Mouse (Mus musculus) neural tube, embryonic 13.5 days (tissue): ENCODE measurements at regions not wholly inside any gene's neighbourhood (a gene's known extent, or its start where the extent isn't known, plus 50 kb on each side); places are given as distances from the start of the nearest gene placed in this dataset.

Source experiments
- ATAC-seq: fragments of 200-750 bp; cut with Nextera tagmentation; 2 replicates; pipeline ENCODE4 v1.8.0; 2017; ENCODE audit warnings: low read depth, mild to moderate bottlenecking, moderate TSS enrichment, moderate library complexity
- H3K27ac ChIP-seq: fragments of 300-500 bp; sonication (generic); replicated peaks from 2 replicates; pipeline ENCODE4 v1.5.1; 2015; ENCODE audit warnings: moderate library complexity, mild to moderate bottlenecking, inconsistent platforms
- H3K27me3 ChIP-seq: fragments of 300-500 bp; sonication (generic); 2 replicates; pipeline ENCODE4 v1.6.1; 2015; ENCODE audit warnings: mild to moderate bottlenecking, inconsistent platforms
- H3K36me3 ChIP-seq: fragments of 300-500 bp; sonication (generic); 2 replicates; pipeline ENCODE4 v1.6.1; 2015; ENCODE audit warnings: mild to moderate bottlenecking, inconsistent platforms
- H3K4me1 ChIP-seq: fragments of 300-500 bp; sonication (generic); replicated peaks from 2 replicates; pipeline ENCODE4 v1.6.1; 2015; ENCODE audit warnings: inconsistent platforms
- H3K4me2 ChIP-seq: fragments of 300-500 bp; sonication (generic); 2 replicates; pipeline ENCODE4 v1.6.1; 2015; ENCODE audit warnings: inconsistent platforms, mild to moderate bottlenecking, moderate library complexity
- H3K4me3 ChIP-seq: fragments of 300-500 bp; sonication (generic); 2 replicates; pipeline ENCODE4 v1.5.1; 2015; ENCODE audit warnings: mild to moderate bottlenecking, inconsistent platforms
- H3K9ac ChIP-seq: fragments of 300-500 bp; sonication (generic); 2 replicates; pipeline ENCODE4 v1.6.1; 2015; ENCODE audit warnings: moderate library complexity, mild to moderate bottlenecking, inconsistent platforms
- H3K9me3 ChIP-seq: fragments of 300-500 bp; sonication (generic); 2 replicates; pipeline ENCODE4 v1.6.1; 2016; ENCODE audit warnings: inconsistent platforms
- WGBS: fragments of 180-500 bp; shearing (Covaris S2); methylation state at CpG from one replicate; pipeline ENCODE4 v1.1.7; 2015; 5-methylcytosine and 5-hydroxymethylcytosine counted together

- Histone ChIP-seq H3K9ac (no peak overlapping the region), H3K9me3 (no peaks in the 10 kb centered on the region), H3K4me2 (no peak overlapping the region), H3K4me1 (no peaks in the 10 kb centered on the region), H3K36me3 (no peaks in the 10 kb centered on the region), H3K27me3 (no peaks in the 10 kb centered on the region), H3K4me3 (no peak overlapping the region), H3K27ac (no peak overlapping the region)
- ATAC-seq, result no peak
- WGBS, result 82% methylated on average over 4 of the region's 4 CpGs
These were observed 602.1 kb downstream of the Ebf1 start for GRCm38 (mm10) chr11:45219239-45219638.

- H3K9me3 ChIP-seq, result no peaks in the 10 kb centered on the region
- no peak for ATAC-seq
- H3K9ac ChIP-seq, result no peak overlapping the region
- no peaks in the 10 kb centered on the region for H3K27me3 ChIP-seq
- H3K4me2 ChIP-seq, result no peak overlapping the region
- no peak overlapping the region for H3K4me3 ChIP-seq
- no peaks in the 10 kb centered on the region for H3K36me3 ChIP-seq
- no peak overlapping the region for H3K27ac ChIP-seq
- WGBS, result 80% methylated on average over 3 of the region's 3 CpGs
- H3K4me1 ChIP-seq, result no peaks in the 10 kb centered on the region
These were observed 604.9 kb downstream of the Ebf1 start for GRCm38 (mm10) chr11:45222021-45222420.

- Histone ChIP-seq H3K4me3 (no peak overlapping the region), H3K9ac (no peak overlapping the region), H3K27me3 (no peaks in the 10 kb centered on the region), H3K36me3 (no peaks in the 10 kb centered on the region), H3K27ac (no peak overlapping the region), H3K4me2 (no peak overlapping the region), H3K9me3 (no peaks in the 10 kb centered on the region), H3K4me1 (no peaks in the 10 kb centered on the region; the same call in 1 of the 2 replicates)
- ATAC-seq, result no peak
- WGBS, result 87% methylated on average over 6 of the region's 6 CpGs
These were observed 616.1 kb upstream of the Clint1 start for GRCm38 (mm10) chr11:45235476-45236412.

- H3K4me1 ChIP-seq, result no peaks in the 10 kb centered on the region; the same call in 1 of the 2 replicates
- H3K27me3 ChIP-seq, result no peaks in the 10 kb centered on the region
- no peak overlapping the region for H3K4me2 ChIP-seq
- no peaks in the 10 kb centered on the region for H3K36me3 ChIP-seq
- no peak overlapping the region for H3K27ac ChIP-seq
- H3K9me3 ChIP-seq, result no peaks in the 10 kb centered on the region
- H3K4me3 ChIP-seq, result no peak overlapping the region
- no peak overlapping the region for H3K9ac ChIP-seq
- WGBS, result 81% methylated on average over 4 of the region's 4 CpGs
- ATAC-seq, result no peak
These were observed 614.8 kb upstream of the Clint1 start for GRCm38 (mm10) chr11:45237056-45237455.

GRCm38 (mm10) chr11:45239044-45239443 lies 612.8 kb upstream of the Clint1 start:
- H3K4me2 ChIP-seq, result no peak overlapping the region
- no peaks in the 10 kb centered on the region; the same call in 1 of the 2 replicates for H3K4me1 ChIP-seq
- no peaks in the 10 kb centered on the region for H3K9me3 ChIP-seq
- no peak overlapping the region for H3K4me3 ChIP-seq
- H3K9ac ChIP-seq, result no peak overlapping the region
- no peaks in the 10 kb centered on the region for H3K36me3 ChIP-seq
- no peaks in the 10 kb centered on the region for H3K27me3 ChIP-seq
- 85% methylated on average over 5 of the region's 5 CpGs for WGBS
- no peak overlapping the region for H3K27ac ChIP-seq
- ATAC-seq, result no peak

GRCm38 (mm10) chr11:45240419-45240818 lies 611.4 kb upstream of the Clint1 start:
- Histone ChIP-seq H3K9ac (no peak overlapping the region), H3K4me3 (no peak overlapping the region), H3K36me3 (no peaks in the 10 kb centered on the region), H3K4me1 (peaks cover 3% of the 10 kb centered on the region), H3K4me2 (no peak overlapping the region), H3K27me3 (no peaks in the 10 kb centered on the region), H3K27ac (no peak overlapping the region), H3K9me3 (no peaks in the 10 kb centered on the region)
- WGBS, result 49% methylated on average over 3 of the region's 3 CpGs
- ATAC-seq, result no peak

GRCm38 (mm10) chr11:45241671-45242070 lies 610.2 kb upstream of the Clint1 start:
- 78% methylated on average over 10 of the region's 10 CpGs for WGBS
- Histone ChIP-seq H3K4me3 (no peak overlapping the region), H3K27me3 (no peaks in the 10 kb centered on the region), H3K27ac (no peak overlapping the region), H3K36me3 (no peaks in the 10 kb centered on the region), H3K4me2 (no peak overlapping the region), H3K4me1 (peaks cover 6% of the 10 kb centered on the region), H3K9ac (no peak overlapping the region), H3K9me3 (no peaks in the 10 kb centered on the region)
- no peak for ATAC-seq

GRCm38 (mm10) chr11:45244796-45245195 lies 607.1 kb upstream of the Clint1 start:
- Histone ChIP-seq H3K9me3 (no peaks in the 10 kb centered on the region), H3K36me3 (no peaks in the 10 kb centered on the region), H3K4me3 (no peak overlapping the region), H3K9ac (no peak overlapping the region), H3K4me1 (peaks cover 6% of the 10 kb centered on the region), H3K27ac (no peak overlapping the region), H3K4me2 (no peak overlapping the region), H3K27me3 (no peaks in the 10 kb centered on the region)
- 90% methylated on average over 2 of the region's 2 CpGs for WGBS
- ATAC-seq, result no peak

GRCm38 (mm10) chr11:45256019-45256418 lies 595.8 kb upstream of the Clint1 start:
- Histone ChIP-seq H3K9ac (no peak overlapping the region), H3K27me3 (no peaks in the 10 kb centered on the region), H3K4me3 (no peak overlapping the region), H3K27ac (no peak overlapping the region), H3K4me2 (no peak overlapping the region), H3K4me1 (no peaks in the 10 kb centered on the region), H3K36me3 (no peaks in the 10 kb centered on the region), H3K9me3 (peaks cover 7% of the 10 kb centered on the region; the same call in 1 of the 2 replicates)
- no peak for ATAC-seq

GRCm38 (mm10) chr11:45262198-45262597 lies 589.7 kb upstream of the Clint1 start:
- H3K4me1 ChIP-seq, result peaks cover 7% of the 10 kb centered on the region; the same call in 1 of the 2 replicates
- 90% methylated on average over 7 of the region's 7 CpGs for WGBS
- no peak overlapping the region for H3K4me3 ChIP-seq
- no peak for ATAC-seq
- no peaks in the 10 kb centered on the region for H3K27me3 ChIP-seq
- no peak overlapping the region for H3K4me2 ChIP-seq
- no peaks in the 10 kb centered on the region for H3K9me3 ChIP-seq
- no peaks in the 10 kb centered on the region for H3K36me3 ChIP-seq
- no peak overlapping the region for H3K9ac ChIP-seq
- no peak overlapping the region for H3K27ac ChIP-seq

- WGBS, result 68% methylated on average over 3 of the region's 3 CpGs
- no peak overlapping the region; the same call in 1 of the 2 replicates for H3K27ac ChIP-seq
- H3K4me2 ChIP-seq, result no peak overlapping the region
- H3K4me1 ChIP-seq, result peaks cover 7% of the 10 kb centered on the region; the same call in 1 of the 2 replicates
- H3K9me3 ChIP-seq, result no peaks in the 10 kb centered on the region
- no peaks in the 10 kb centered on the region for H3K27me3 ChIP-seq
- H3K4me3 ChIP-seq, result no peak overlapping the region
- H3K9ac ChIP-seq, result no peak overlapping the region
- H3K36me3 ChIP-seq, result no peaks in the 10 kb centered on the region
- ATAC-seq, result no peak
These were observed 587.9 kb upstream of the Clint1 start for GRCm38 (mm10) chr11:45264001-45264400.

GRCm38 (mm10) chr11:45265171-45265988 lies 586.5 kb upstream of the Clint1 start:
- no peak overlapping the region for H3K9ac ChIP-seq
- no peaks in the 10 kb centered on the region for H3K36me3 ChIP-seq
- no peak overlapping the region for H3K4me2 ChIP-seq
- H3K9me3 ChIP-seq, result no peaks in the 10 kb centered on the region
- no peak overlapping the region for H3K4me3 ChIP-seq
- ATAC-seq, result no peak
- no peaks in the 10 kb centered on the region for H3K27me3 ChIP-seq
- H3K27ac ChIP-seq, result no peak overlapping the region
- WGBS, result 73% methylated on average over 17 of the region's 17 CpGs
- peaks cover 7% of the 10 kb centered on the region; the same call in 1 of the 2 replicates for H3K4me1 ChIP-seq
